Mouse (Mus musculus) CD4-positive, CD25-positive, alpha-beta regulatory T cell, adult 4 months (primary cell): Measurements from ENCODE around the gene Ap1m2. TPM values are rescaled to one million over a fixed set of nuclear protein-coding genes. Genes with fewer than 3 reads are reported as not detected.
A peak's percentile ranks its signal among the peaks of the same experiment; 100 is the strongest.
"Not testable (repeated sequence)": the region's sequence is repeated elsewhere in the genome, so short reads cannot be mapped to it uniquely, and the experiment has no call there.

Source experiments
- ATAC-seq: one replicate; pipeline ENCODE4 v1.8.0; 2017
- polyA plus RNA-seq, 2 experiments: library from polyadenylated mRNA; unstranded; fragments of 100-300 nt; shearing (Covaris generic); gene quantifications; one replicate each; pipeline ENCODE4 v1.2.1; 2017

Gene Ap1m2
- polyA plus RNA-seq, 2 experiments from 2014 or later = 2.4 to 2.9 TPM

DNA sequence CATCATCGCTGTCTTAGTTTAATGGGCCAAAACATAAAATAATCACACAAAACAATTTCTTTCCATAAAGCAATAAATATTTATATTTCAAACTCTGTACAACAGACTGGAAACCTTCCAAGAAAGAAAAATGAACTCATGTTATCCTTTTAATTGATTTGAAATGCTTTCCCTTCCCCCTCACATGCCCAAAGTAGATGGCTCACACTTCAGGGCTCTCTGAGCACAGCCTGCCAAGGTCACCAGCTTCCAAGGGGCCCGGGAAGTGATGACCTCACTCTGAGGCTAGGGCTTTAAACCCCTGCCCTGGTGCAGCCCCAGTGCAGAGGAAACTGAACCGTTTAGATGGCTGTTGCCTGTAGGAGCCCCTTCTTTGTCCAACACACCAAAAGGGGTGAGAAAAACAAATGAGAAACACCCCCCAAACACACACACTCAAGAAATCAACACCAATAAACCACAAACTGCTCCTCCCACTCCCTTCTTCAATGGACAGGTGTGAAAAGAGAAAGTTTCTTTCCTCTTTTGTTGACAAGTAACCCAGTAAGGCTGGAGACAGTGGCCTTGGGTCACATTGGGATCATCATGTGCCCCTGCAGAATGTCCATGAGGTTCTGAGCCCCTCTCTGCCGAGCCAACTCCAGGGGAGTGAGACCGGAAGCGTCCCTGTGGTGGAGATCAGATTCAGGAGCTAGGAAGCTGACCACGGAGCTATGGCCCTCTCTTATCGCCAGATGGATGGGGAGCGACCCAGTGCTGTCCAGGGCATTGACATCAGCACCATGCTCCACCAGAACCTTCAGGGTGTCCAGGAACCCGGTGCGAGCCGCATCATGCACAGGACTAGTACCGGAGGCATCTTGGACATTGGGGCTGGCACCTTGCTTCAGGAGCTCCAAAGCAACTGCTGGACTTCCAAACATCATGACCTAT, 23.5 kb downstream of the Ap1m2 start:
- ATAC-seq = no peak

DNA sequence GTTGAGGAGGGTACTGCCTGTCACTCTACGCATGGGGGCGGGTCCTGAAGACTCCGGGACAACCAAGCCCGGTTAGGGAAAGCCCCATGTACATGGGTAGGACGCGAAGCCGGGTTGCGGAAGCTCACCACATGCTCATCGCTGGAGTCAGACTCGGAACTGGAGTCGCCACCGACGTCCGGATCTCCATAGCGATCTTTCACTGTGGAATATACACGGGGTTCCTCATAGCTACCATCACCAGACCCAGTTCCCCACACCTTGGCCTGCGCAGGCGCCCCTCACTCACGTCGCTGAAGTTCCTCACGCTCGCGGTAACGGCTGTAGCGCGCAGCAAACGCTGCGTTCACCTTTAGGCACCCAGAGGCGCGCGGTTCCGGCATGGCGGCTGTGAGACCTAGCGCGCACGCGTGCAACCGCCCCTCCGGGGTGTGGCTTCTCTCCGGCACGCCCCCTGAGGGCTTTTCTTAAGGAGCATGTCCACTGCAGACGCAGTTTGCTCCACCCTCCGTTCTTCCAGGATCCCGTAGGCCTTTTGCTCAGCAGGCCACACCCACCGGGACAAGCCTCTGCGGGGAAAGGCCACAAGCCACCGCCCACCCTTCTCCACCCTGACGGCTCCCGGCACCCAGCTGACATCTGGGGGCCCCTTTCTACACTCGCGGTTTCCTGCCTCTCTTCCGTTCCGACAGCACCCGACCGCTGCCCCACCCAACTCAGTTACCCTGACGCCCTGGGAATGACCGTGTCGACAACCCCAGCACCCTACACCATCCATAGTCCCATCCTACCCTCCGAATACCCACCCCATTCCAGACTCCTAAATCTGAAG, 24.4 kb downstream of the Ap1m2 start, which contains the start of gene Kri1:
Kri1 (minus strand) TSS at position 399 of the 832 bp plus-strand sequence.
- ATAC-seq = peak; percentile 57

DNA sequence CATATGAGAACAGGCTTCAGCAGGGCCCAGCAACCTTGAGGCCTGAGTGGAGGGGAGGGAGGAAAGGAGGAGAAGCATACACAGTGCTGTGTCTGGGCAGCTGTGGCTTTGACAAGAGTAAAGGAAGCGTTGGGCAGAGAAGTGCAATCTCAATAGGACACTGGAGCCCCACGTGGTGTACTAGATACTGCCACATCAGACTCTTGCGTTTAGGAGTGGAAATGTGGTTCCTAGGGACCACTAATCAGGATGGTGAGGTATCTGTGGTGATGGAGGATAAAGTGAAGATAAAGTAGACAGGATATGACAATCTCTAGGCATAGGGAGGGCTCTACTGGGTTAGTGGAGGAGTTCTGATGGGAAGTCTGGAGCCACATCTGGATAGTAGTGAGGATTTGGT, 25.4 kb downstream of the Ap1m2 start:
- ATAC-seq = no peak

DNA sequence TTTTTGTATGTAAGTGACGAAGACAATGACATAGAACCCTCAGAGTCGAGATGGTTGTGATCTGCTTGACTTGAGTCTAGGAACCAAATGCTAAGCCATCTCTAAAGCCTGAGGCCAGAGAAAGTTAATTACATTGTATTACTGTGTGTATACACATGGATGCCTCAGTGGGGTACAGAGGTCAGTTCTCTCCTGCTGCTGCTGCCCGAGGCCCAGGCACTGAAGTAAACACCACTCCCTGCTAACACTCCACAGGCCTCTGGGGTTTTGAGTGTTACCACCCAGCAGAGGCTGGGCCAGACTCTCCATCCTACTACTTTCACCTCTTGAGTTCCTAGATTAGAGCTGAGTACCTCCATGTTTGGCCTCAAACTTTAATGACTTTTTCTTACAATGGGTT, 28.1 kb downstream of the Ap1m2 start:
- ATAC-seq = no peak

DNA sequence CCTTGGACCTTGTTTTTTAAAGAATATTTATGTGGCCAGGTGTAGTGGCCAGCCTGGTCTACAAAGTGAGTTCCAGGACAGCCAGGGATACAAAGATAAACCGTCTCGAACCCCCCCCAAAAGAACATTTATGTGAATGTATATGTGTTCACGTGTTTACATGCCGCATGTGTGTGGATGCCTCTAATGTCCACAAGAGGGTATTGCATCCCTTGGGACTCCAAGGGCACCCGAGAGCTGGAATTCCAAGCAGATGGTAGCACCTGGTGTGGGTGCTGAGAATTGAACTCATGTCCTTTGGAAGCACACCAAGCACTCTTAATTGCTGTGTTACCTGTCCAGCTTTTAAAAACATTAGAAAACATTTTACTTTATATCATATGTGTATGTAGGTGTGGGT, 28.5 kb downstream of the Ap1m2 start:
- no peak for ATAC-seq

DNA sequence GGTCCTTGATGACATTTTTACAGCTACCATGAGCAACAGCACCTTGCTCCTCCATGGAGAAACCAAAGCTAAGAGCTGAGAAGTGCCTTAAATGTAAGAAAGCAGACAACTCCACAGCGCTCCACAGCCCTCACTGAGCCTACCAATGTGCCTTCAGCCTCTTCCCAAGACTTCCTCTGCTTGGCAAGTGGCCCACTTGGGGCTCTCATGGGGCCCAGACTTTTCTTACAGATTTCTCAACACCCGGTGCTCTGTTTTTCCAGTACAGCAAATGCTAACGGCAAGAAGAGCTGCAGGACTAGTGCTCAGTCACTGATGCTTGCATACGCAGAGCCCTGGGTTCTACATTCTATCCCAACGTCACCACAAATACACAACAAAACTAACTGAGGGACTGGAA, 34.4 kb downstream of the Ap1m2 start:
- no peak for ATAC-seq

DNA sequence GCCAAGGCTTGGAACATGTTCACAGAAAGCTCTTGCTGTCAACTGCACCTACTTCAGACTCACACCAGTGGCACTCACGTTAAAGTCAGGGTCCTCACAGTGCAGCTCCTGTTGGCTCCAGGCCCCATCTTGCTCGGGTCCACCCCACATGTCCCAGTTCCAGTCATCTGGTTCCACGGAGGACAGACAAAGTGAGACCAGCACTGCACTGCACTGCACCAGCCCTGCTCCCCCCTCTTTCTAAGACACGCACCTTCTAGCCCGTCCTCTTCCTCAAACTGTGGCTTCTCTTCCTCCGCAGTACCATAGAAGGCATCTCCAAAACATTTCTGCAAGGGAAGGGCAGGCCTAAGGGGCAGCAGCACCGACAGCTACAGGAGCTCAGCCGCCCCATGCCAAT, 35.8 kb downstream of the Ap1m2 start:
- no peak for ATAC-seq

DNA sequence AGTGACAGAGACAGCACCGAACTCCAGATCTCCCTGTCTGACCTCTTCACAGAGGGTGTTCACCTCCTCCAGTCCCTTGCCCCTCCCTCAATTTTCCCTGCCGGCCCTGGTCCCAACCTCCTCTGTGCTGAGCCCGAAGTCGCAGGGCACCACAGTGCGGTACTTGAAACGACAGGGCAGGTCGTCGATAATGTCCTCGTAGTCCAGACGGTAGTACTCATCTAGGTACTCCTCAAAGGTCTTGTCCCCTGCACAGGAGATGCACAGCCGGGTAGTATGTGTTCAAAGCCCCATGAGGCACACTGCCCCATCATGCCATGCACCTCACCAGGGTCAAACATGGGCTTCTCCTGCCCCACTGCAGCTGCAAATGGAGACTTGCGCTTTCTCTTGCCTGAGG, 36.4 kb downstream of the Ap1m2 start:
- no peak for ATAC-seq

DNA sequence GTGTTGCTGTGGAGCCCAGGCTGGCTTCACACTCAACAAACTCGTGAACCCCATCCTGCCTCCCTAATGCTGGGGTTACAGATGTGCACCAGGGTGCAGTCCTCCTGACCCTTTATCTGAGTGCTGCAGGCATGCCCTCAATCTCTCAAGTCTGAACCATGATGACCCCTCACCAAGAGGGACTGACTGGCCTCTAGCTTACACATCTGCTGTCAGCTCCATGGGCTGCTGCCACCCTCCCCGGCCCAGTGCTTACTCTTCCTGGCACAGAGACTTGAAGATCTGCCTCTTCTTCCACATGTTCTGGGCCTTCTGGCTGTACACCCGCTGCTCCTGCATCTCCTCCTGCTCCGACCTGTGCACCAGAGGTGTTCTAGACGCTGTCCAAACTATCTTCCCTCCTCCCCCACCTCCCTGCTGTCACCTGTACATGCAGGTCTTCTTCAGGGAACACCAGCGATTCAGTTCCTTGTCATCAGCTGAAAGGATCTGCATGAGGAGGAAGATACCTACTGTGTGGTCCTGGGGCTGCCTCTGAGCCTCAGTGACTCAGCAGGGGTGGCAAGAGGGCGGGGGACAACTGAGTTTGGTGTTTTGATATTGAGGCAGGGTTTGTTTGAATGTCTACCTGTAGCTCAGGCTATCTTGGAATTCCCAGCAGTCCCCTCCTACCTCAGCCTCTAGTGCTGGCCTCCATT, 37.0 kb downstream of the Ap1m2 start:
- no peak for ATAC-seq

DNA sequence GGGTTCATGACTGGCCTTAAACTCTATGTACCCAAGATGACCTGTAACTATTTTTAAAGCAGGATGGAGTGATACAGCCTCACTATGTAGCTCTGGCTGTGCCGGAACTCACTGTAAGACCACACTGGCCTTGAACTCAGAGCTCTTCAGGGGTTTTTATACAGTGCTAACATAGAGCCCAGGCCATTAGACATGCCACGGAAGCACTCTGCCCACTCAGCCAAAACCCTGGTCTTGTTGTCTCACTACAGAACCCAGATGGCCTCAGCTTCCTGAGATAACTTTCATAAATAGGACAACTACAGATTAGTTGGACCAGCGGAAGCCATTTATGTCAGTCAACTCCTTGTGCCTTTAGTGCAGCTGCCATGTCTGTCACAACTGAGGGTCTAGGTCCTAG, 37.8 kb downstream of the Ap1m2 start:
- no peak for ATAC-seq

DNA sequence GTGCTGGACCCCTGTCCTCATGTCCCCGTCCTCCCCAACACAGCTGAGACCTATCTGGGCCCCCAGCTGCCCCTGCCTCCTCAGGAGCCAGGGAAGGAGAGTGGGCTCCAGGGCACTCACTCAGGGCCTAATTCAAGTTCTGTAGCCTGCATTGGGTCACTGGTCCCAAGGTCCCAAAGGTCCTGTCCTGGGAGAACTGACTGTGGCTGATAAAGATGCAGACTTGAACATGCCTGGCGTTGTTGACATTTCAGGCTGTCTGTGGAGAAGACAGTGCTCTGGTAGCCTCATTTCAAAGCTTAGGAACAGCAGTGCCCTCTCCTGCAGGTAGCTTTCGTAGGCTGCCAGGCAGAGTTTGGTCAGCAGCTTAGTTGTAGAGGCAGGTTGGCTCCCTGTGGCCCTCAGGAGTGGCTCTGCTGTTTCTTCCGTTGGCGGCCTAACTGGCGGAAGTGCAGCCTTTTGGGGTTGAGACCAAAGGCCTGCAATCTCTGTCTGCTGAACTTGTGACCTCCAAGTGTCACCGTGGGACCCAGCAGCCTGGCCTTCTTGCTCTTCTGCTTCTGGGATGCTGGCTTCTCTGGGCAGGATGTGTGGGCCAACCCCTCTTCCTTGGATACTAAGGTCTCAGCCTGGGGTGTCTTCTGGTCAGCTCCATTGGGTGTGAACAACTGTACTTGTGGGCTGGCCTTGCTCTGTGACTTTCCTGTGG, 38.5 kb downstream of the Ap1m2 start:
- no peak for ATAC-seq

DNA sequence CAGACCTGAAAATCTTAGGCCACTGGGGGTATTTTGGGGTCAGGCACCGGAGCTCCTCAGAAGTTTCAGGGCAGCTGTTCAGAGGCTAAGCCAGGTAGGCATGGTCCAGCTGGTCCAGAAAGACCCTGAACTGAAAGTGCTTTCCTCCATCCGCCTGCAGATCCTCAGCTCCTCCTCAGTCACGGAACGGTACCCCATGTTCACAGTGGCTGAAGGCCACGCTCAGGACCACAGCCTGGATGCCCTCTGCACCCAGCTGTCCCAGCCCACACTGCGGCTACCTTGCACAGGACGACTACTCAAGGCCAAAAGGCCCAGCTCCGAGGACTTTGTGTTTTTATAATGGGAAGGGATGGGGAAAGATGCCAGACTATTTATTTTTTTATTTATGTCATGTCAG, 39.0 kb downstream of the Ap1m2 start:
- no peak for ATAC-seq

DNA sequence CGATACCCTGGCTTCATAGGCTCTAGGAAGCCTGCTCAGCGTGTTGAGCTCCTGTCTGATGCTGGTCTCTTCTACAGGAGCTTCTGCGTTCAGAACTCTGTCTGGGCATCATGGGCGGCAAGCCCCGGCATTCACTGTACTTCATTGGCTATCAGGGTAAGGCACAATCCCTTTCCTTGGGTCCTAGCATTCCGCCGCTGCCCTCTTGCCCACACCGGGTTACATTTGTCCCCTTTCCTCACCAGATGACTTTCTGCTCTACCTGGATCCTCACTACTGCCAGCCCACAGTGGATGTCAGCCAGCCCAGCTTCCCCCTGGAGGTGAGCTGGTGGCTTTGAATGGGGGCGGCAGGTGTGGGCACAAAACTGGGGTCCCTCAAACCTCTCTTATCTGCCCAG, 39.7 kb downstream of the Ap1m2 start:
- ATAC-seq = no peak

DNA sequence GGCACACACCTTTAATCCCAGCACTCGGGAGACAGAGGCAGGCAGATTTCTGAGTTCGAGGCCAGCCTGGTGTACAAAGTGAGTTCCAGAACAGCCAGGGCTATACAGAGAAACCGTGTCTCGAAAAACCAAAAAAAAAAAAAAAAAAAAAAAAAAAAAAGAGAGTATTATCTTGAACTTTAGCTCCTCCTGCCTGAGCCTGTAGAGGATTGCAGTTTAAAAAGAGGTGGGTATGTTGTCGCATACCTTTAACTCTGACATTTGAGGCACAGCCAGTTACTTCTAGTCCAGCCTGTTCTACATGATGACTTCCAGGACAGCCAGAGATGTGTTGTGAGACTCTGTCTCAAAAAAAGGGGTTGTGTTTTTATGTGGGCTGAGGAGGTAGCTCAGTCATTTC, 42.5 kb downstream of the Ap1m2 start:
- ATAC-seq = not testable (repeated sequence)

DNA sequence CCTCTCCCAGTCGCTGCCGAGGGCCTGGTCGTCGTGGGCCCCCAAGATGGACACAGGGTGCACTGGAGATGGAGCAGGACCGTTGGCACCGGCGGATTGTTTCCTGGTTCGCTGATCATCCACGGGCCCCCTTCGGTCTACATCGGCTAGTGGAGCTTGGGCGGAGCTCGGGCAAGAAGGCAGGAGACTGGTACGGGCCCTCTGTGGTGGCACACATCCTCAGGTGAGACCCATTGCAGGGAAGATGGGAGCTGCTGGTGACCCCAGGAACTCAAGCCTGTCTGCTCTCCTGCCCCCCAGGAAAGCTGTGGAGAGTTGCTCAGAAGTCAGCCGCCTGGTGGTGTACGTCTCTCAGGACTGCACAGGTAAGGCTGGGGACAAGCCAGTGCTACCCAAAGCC, 43.8 kb downstream of the Ap1m2 start:
- ATAC-seq = no peak

DNA sequence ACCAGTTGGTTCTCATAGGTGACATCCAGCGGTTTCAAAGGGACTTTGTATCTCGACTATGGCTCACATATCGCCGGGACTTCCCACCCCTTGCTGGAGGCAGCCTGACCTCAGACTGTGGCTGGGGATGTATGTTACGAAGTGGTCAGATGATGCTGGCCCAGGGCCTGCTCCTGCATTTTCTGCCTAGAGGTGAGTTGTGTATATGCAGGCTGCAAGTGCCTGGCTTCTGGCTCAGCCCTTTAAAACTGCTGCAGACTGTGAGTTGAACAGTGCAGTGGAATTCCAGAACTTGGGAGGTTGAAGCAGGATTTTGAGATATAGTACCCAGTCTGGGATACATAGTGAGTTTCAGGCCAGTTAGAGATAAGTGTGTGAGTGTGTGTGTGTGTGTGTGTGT, 45.2 kb downstream of the Ap1m2 start:
- no peak for ATAC-seq

DNA sequence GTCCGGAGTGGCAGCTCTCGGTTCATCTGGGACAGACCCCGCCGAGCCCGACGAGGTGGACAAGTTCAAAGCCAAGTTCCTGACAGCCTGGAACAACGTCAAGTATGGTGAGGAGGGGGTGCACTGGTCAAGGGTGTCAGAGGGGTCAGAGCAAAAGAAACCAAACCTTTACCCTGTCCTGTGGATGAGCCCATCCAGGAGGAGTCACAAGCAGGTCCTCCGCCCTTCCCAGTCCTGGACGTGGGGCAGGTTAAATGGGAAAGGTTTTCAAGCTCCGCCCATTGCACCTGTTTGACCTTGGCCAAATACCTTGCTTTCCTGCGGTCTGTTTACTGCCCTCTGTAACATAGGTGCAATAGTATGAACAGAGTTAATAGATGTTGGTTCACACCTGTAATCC, 46.5 kb downstream of the Ap1m2 start:
- no peak for ATAC-seq

DNA sequence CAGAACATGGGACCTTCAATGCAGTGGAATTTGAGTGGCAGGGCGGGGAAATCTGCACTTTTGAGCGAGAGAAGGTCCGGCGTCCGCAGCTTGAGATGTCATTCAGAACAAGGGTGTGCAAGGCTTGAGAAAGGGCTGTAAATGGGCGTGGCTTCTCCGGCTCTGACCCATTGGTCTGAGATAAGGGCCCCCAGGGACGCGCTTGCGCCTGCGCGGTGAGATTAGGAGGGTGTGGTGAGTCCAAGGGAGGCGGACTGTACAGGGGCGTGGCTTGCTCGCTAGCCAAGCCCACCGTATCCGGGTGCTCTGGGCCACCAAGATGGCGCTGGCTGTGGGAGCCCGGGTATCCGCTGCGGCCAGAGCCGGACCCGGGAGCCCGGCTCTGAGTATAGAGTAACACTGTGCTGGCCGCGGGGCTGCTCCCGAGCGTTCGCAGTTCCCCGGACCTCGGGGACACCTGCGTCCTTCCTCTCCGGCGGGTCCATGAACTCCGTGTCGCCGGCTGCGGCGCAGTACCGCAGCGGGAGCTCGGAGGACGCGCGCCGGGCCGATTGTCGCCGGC, 47.1 kb downstream of the Ap1m2 start, which contains the start of gene Atg4d:
Atg4d (plus strand) TSS at position 294 of the 562 bp plus-strand sequence.
- ATAC-seq = peak; percentile 98

DNA sequence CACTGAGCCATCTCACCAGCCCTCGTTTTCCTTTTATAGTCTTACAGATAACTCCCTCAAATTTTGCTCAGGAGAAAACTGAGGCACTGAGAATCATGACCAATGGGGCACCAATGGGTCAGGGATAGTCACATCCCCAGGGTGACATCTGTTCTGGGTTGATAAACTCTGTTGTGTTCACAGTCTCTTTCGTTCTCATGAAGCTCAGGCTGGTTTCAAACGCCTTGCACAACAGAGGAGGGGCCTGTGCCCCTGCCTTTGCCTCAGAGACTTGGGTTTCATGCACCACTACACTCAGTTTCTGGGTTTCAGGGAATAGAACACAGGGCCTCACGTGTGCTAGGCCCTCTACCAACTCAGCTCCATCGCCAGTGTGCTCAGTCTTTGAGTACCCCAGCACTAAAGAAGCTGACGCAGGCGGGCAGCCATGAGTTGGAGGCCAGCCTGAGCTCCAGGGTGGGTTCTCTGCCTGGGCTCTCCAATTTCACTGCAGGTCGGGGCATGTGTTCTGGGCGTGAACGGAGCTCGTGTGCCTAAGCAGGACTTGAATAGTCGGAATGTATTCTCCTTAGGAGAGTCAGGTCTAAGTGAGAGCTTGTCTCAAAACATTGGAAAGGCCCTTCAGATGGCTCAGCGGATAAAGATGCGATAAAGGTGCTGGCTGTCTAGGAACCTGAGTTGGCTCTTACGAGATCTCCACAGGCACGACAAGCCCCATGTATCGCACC, 47.7 kb downstream of the Ap1m2 start:
- ATAC-seq = no peak

DNA sequence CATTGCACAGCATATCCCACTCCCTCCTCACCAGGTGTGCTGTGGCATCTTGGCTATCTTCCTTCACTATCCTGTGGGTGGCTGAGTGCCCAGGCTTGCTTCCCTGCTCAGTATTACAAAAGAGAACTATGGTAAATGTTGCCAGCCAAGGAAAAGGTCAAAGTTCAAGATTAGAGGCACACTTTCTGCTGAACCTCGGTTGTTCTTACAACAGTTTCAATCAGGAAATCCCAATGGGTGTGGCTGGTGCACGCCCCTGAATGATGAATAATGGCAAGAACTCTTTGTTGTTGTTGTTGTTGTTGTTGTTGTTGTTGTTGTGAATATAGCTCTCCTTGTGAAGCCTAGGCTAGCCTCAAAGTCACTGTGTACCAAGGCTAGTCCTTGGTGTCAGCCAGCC, 50.3 kb downstream of the Ap1m2 start:
- no peak for ATAC-seq

DNA sequence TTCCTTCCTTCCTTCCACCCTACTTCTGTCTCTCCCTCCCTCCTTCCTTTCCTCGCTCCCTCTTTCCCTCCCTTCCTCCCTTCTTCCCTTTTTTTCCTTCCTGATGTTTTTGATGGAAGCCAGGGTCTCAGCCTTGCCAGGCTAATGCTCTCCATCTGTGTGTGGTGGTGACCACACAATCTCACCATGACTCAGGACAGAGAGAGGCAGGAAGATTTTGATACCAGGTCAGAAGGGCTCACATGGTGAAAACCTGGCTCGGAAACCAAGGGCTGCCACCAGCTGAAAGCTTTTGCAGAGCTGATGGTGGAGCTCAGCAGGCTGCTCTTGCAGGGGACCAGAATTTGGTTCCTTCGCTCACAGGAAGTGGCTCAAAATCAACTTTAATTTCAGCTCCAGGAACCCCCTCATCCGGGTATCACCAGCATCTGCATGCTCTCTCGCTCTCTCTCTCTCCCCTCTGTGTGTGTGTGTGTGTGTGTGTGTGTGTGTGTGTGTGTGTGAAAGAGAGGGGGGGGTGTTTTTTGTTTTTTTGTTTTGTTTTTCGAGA, 51.6 kb downstream of the Ap1m2 start:
- ATAC-seq = peak; percentile 33
